Mouse (Mus musculus) midbrain, embryonic 15.5 days (tissue): ENCODE results near the gene Lipk. TPM values are rescaled to one million over a fixed set of nuclear protein-coding genes. Genes with fewer than 3 reads are reported as not detected.

Experiments
- ATAC-seq: fragments of 200-750 bp; cut with Nextera tagmentation; replicated peaks from 2 replicates; pipeline ENCODE4 v1.8.0; 2017; ENCODE audit warnings: moderate TSS enrichment
- H3K27ac ChIP-seq: fragments of 300-500 bp; sonication (generic); 2 replicates; pipeline ENCODE4 v1.5.1; 2015; ENCODE audit warnings: mild to moderate bottlenecking, inconsistent platforms
- H3K27me3 ChIP-seq: fragments of 300-500 bp; sonication (generic); replicated peaks from 2 replicates; pipeline ENCODE4 v1.6.1; 2015; ENCODE audit warnings: inconsistent platforms
- H3K36me3 ChIP-seq: fragments of 300-500 bp; sonication (generic); replicated peaks from 2 replicates; pipeline ENCODE4 v1.6.1; 2015; ENCODE audit warnings: inconsistent platforms
- H3K4me1 ChIP-seq: fragments of 300-500 bp; sonication (generic); 2 replicates; pipeline ENCODE4 v1.6.1; 2015; ENCODE audit warnings: inconsistent platforms
- H3K4me2 ChIP-seq: fragments of 300-500 bp; sonication (generic); 2 replicates; pipeline ENCODE4 v1.6.1; 2015; ENCODE audit warnings: inconsistent platforms, mild to moderate bottlenecking, moderate library complexity
- H3K4me3 ChIP-seq: fragments of 300-500 bp; sonication (generic); 2 replicates; pipeline ENCODE4 v1.5.1; 2015; ENCODE audit warnings: mild to moderate bottlenecking, inconsistent platforms
- H3K9ac ChIP-seq: fragments of 300-500 bp; sonication (generic); 2 replicates; pipeline ENCODE4 v1.6.1; 2015; ENCODE audit warnings: mild to moderate bottlenecking, inconsistent platforms
- H3K9me3 ChIP-seq: fragments of 300-500 bp; sonication (generic); 2 replicates; pipeline ENCODE4 v1.6.1; 2016; ENCODE audit warnings: inconsistent platforms
- WGBS: fragments of 180-500 bp; shearing (Covaris S2); methylation state at CpG from one replicate; pipeline ENCODE4 v1.1.7; 2015; ENCODE audit warnings: mixed read lengths; 5-methylcytosine and 5-hydroxymethylcytosine counted together
- polyA plus RNA-seq: library from polyadenylated mRNA; unstranded; fragments of >200 nt; fragmentation: Nextera tagmentation; extraction: Ambion mirVana; gene quantifications from 2 replicates; pipeline ENCODE4 v1.2.1, GENCODE M21; 2015

The Lipk gene
- polyA plus RNA-seq, result not detected in 2 replicates

GRCm38 (mm10) chr19:34008002-34008401, at the start of gene Lipk:
Gene Lipk, plus strand, starts transcription at chr19:34008290.
- Histone ChIP-seq H3K4me1 (no peaks in the 10 kb centered on the region), H3K4me2 (no peak within 1 kb of the TSS), H3K9me3 (no peaks in the 10 kb centered on the region), H3K27ac (no peak within 1 kb of the TSS), H3K9ac (no peak within 1 kb of the TSS), H3K27me3 (no peaks in the 10 kb centered on the region), H3K36me3 (no peaks in the 10 kb centered on the region), H3K4me3 (no peak within 1 kb of the TSS)
- 89% methylated on average over 6 of the region's 6 CpGs for WGBS
- no peak for ATAC-seq

GRCm38 (mm10) chr19:33960887-33961286, 47.2 kb upstream of the Lipk start, which contains the start of gene Lipf:
Gene Lipf, plus strand, starts transcription at chr19:33961187.
- H3K27me3 ChIP-seq, result no peaks in the 10 kb centered on the region
- no peaks in the 10 kb centered on the region for H3K9me3 ChIP-seq
- H3K4me3 ChIP-seq, result no peak within 1 kb of the TSS
- H3K9ac ChIP-seq, result no peak within 1 kb of the TSS
- no peaks in the 10 kb centered on the region for H3K4me1 ChIP-seq
- no peak within 1 kb of the TSS for H3K4me2 ChIP-seq
- H3K27ac ChIP-seq, result no peak within 1 kb of the TSS
- no peaks in the 10 kb centered on the region for H3K36me3 ChIP-seq
- ATAC-seq, result no peak

GRCm38 (mm10) chr19:33979007-33979406, 29.1 kb upstream of the Lipk start:
- Histone ChIP-seq H3K36me3 (no peaks in the 10 kb centered on the region), H3K27me3 (no peaks in the 10 kb centered on the region), H3K4me1 (no peaks in the 10 kb centered on the region), H3K4me3 (no peak overlapping the region), H3K9me3 (no peaks in the 10 kb centered on the region), H3K27ac (no peak overlapping the region), H3K9ac (no peak overlapping the region), H3K4me2 (no peak overlapping the region)
- 45% methylated on average over 3 of the region's 3 CpGs for WGBS
- ATAC-seq, result no peak

GRCm38 (mm10) chr19:33983043-33983442, 25.0 kb upstream of the Lipk start:
- no peaks in the 10 kb centered on the region for H3K27me3 ChIP-seq
- H3K9me3 ChIP-seq, result no peaks in the 10 kb centered on the region
- no peaks in the 10 kb centered on the region for H3K36me3 ChIP-seq
- H3K4me3 ChIP-seq, result no peak overlapping the region
- no peak overlapping the region for H3K9ac ChIP-seq
- no peak for ATAC-seq
- 94% methylated on average over 3 of the region's 3 CpGs for WGBS
- no peak overlapping the region for H3K4me2 ChIP-seq
- no peak overlapping the region for H3K27ac ChIP-seq
- no peaks in the 10 kb centered on the region for H3K4me1 ChIP-seq

GRCm38 (mm10) chr19:34021440-34022172, 13.5 kb downstream of the Lipk start:
- Histone ChIP-seq H3K4me3 (no peak overlapping the region), H3K27ac (no peak overlapping the region), H3K27me3 (no peaks in the 10 kb centered on the region), H3K9ac (no peak overlapping the region), H3K36me3 (no peaks in the 10 kb centered on the region), H3K4me2 (no peak overlapping the region), H3K4me1 (no peaks in the 10 kb centered on the region), H3K9me3 (no peaks in the 10 kb centered on the region)
- no peak for ATAC-seq
- WGBS, result 88% methylated on average over 11 of the region's 11 CpGs

- no peak for ATAC-seq
- WGBS, result 51% methylated on average over 3 of the region's 3 CpGs
Observed at GRCm38 (mm10) chr19:34022759-34023158, 14.7 kb downstream of the Lipk start.

GRCm38 (mm10) chr19:34039731-34040130, 31.6 kb downstream of the Lipk start:
- no peaks in the 10 kb centered on the region for H3K27me3 ChIP-seq
- H3K9me3 ChIP-seq, result no peaks in the 10 kb centered on the region
- H3K9ac ChIP-seq, result no peak overlapping the region
- H3K4me1 ChIP-seq, result no peaks in the 10 kb centered on the region
- no peak overlapping the region for H3K4me3 ChIP-seq
- H3K4me2 ChIP-seq, result no peak overlapping the region
- 89% methylated on average over 1 of the region's 1 CpGs for WGBS
- H3K27ac ChIP-seq, result no peak overlapping the region
- H3K36me3 ChIP-seq, result no peaks in the 10 kb centered on the region
- no peak for ATAC-seq

More at GRCm38 (mm10) chr19:34022759-34023158, 14.7 kb downstream of the Lipk start:
- H3K4me1 ChIP-seq, result no peaks in the 10 kb centered on the region
- no peaks in the 10 kb centered on the region for H3K36me3 ChIP-seq
- no peak overlapping the region for H3K27ac ChIP-seq
- H3K9me3 ChIP-seq, result no peaks in the 10 kb centered on the region
- no peaks in the 10 kb centered on the region for H3K27me3 ChIP-seq
- H3K4me3 ChIP-seq, result no peak overlapping the region
- no peak overlapping the region for H3K4me2 ChIP-seq
- no peak overlapping the region for H3K9ac ChIP-seq

- no peaks in the 10 kb centered on the region for H3K36me3 ChIP-seq
- no peaks in the 10 kb centered on the region for H3K27me3 ChIP-seq
- 52% methylated on average over 6 of the region's 6 CpGs for WGBS
- no peaks in the 10 kb centered on the region for H3K9me3 ChIP-seq
- ATAC-seq, result no peak
- H3K4me1 ChIP-seq, result no peaks in the 10 kb centered on the region
- H3K27ac ChIP-seq, result no peak overlapping the region
- no peak overlapping the region for H3K9ac ChIP-seq
- no peak overlapping the region for H3K4me3 ChIP-seq
- H3K4me2 ChIP-seq, result no peak overlapping the region
Observed at GRCm38 (mm10) chr19:34043008-34043407, 34.9 kb downstream of the Lipk start.

GRCm38 (mm10) chr19:34049371-34050039, 41.4 kb downstream of the Lipk start:
- no peaks in the 10 kb centered on the region for H3K36me3 ChIP-seq
- 88% methylated on average over 3 of the region's 3 CpGs for WGBS
- no peak overlapping the region for H3K4me3 ChIP-seq
- no peak overlapping the region for H3K4me2 ChIP-seq
- no peak overlapping the region for H3K27ac ChIP-seq
- no peaks in the 10 kb centered on the region for H3K4me1 ChIP-seq
- ATAC-seq, result no peak
- no peaks in the 10 kb centered on the region for H3K9me3 ChIP-seq
- no peak overlapping the region for H3K9ac ChIP-seq
- H3K27me3 ChIP-seq, result no peaks in the 10 kb centered on the region

- WGBS, result 77% methylated on average over 3 of the region's 3 CpGs
- Histone ChIP-seq H3K27ac (no peak overlapping the region), H3K27me3 (no peaks in the 10 kb centered on the region), H3K36me3 (no peaks in the 10 kb centered on the region), H3K4me2 (no peak overlapping the region), H3K4me1 (no peaks in the 10 kb centered on the region), H3K4me3 (no peak overlapping the region), H3K9me3 (no peaks in the 10 kb centered on the region), H3K9ac (no peak overlapping the region)
- no peak for ATAC-seq
Observed at GRCm38 (mm10) chr19:34051502-34051901, 43.4 kb downstream of the Lipk start.

GRCm38 (mm10) chr19:34063547-34063946, 55.5 kb downstream of the Lipk start:
- Histone ChIP-seq H3K4me3 (no peak overlapping the region), H3K4me2 (no peak overlapping the region), H3K36me3 (no peaks in the 10 kb centered on the region), H3K27ac (no peak overlapping the region), H3K27me3 (no peaks in the 10 kb centered on the region), H3K4me1 (no peaks in the 10 kb centered on the region), H3K9ac (no peak overlapping the region), H3K9me3 (no peaks in the 10 kb centered on the region)
- 70% methylated on average over 1 of the region's 1 CpGs for WGBS
- no peak for ATAC-seq

- no peaks in the 10 kb centered on the region for H3K27me3 ChIP-seq
- H3K4me3 ChIP-seq, result no peak overlapping the region
- H3K27ac ChIP-seq, result no peak overlapping the region
- no peaks in the 10 kb centered on the region for H3K4me1 ChIP-seq
- no peak overlapping the region for H3K9ac ChIP-seq
- no peak for ATAC-seq
- no peak overlapping the region for H3K4me2 ChIP-seq
- WGBS, result 91% methylated on average over 4 of the region's 4 CpGs
- no peaks in the 10 kb centered on the region for H3K9me3 ChIP-seq
- no peaks in the 10 kb centered on the region for H3K36me3 ChIP-seq
Observed at GRCm38 (mm10) chr19:34064059-34064458, 56.0 kb downstream of the Lipk start.
